Mouse (Mus musculus): ENCODE measurements at regions not wholly inside any gene's neighbourhood (a gene's known extent, or its start where the extent isn't known, plus 50 kb on each side); places are given as distances from the start of the nearest gene placed in this dataset.

DNA sequence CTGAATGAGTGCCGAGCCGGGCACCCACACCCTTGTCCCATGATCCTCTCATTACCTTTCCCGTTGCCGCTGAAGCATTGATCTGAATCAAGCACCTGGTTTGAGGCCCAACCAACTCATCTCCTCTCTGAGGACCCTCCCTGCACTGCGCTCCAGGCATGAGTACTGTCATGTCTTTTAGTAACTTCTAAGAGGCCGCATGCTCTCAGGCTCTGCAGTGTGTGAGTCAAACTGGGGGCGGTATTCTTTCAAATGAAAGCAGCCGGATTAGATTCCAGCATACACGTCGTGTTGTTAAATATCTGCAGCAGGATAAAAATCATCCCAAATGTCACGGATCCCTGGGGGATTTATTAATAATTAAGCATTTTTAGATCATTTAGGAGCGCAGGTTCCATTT is 79.4 kb upstream of the Maml3 start:
- TF ChIP-seq POLR2A (IDR thresholded peaks at IDR 0.05; ENCODE audit: low read depth, low read length), result no peak
- no peak for TF ChIP-seq CTCF (IDR thresholded peaks at IDR 0.05; ENCODE audit: borderline replicate concordance, insufficient read depth, low read length)
